Mouse (Mus musculus): ENCODE measurements around the gene Sox5. TPM values are rescaled to one million over a fixed set of nuclear protein-coding genes. Genes with fewer than 3 reads are reported as not detected.
A peak's percentile ranks its signal among the peaks of the same experiment; 100 is the strongest.

Sox5 gene
- polyA plus RNA-seq, 1 experiment from 2014 or later, result 54.7 TPM

DNA sequence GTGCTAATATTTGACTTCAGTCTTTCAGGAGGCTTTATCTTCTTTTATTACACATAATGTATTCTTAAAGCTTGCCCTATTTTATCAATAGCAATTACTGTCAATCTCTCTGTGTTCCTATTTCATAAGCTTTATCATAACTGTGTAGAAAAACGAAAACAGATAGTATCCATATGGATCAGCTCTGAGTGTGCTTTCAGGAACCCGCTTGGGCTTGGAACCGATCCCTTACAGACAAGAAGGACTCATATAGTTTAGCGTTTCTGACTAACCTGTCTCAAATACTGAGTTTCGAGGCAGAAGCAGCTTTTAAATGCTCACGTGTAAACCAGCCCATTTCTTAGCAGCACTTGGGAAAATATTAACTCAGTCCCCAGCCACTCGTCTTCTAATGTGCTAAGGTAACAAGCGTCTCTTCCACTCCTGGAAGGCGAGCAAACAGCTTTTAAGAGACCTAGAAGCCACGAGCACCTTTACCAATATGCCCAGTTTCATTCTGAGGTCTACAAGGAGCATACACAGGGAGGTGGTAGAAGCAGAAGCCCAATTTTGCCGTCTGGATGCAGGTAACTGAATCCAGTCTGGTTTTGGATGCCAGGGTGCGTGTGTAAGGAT, 706.3 kb downstream of the Sox5 start:
- Histone ChIP-seq H3K4me3 (ENCODE audit: low read depth, low read length) (no peak overlapping the region), H3K27ac (replicated peaks; ENCODE audit: low read depth, low read length) (no peak overlapping the region), H3K36me3 (ENCODE audit: control insufficient read depth, insufficient read depth, low read length) (no peaks in the 10 kb centered on the region), H3K27me3 (ENCODE audit: control insufficient read depth, insufficient read depth, low read length) (no peaks in the 10 kb centered on the region), H3K4me1 (ENCODE audit: control insufficient read depth, insufficient read depth, low read length) (0 out of 2 replicates have a peak, but pooled peaks cover 4% of the 10 kb centered on the region), H3K9me3 (ENCODE audit: control insufficient read depth, low read length) (no peaks in the 10 kb centered on the region), H3K4me2 (ENCODE audit: low read depth, severe bottlenecking) (no peak overlapping the region), H3K9ac (ENCODE audit: low read length) (no peak overlapping the region)
- 89% methylated on average over 12 of the region's 12 CpGs for WGBS
- DNase-seq (ENCODE audit: low spot score), result no peak
- ATAC-seq (ENCODE audit: insufficient number of reproducible peaks, low FRiP score, low TSS enrichment, low read depth), result no peak

DNA sequence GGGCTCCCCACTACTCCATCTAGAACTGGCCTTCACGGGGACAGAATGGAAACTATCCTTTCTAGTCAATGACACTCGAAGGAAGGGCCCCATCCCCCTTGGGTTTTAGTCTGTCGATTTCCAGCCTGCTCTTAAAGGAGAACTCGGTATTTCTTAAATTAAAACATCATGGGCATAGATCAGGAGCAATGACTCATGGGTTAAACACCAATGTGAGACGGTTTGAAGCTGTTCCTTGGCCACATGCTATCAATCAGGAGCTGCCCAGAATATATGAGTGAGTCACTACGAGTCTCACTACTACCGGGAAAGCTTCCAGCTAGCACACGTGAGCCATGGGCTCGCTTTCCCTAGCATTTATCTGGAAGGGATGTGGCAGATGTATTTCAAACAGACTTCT, 707.0 kb downstream of the Sox5 start:
- H3K4me3 ChIP-seq (ENCODE audit: low read depth, low read length), result no peak overlapping the region
- H3K27me3 ChIP-seq (ENCODE audit: control insufficient read depth, insufficient read depth, low read length), result no peaks in the 10 kb centered on the region
- no peak overlapping the region for H3K4me2 ChIP-seq (ENCODE audit: low read depth, severe bottlenecking)
- ATAC-seq (ENCODE audit: insufficient number of reproducible peaks, low FRiP score, low TSS enrichment, low read depth), result no peak
- no peaks in the 10 kb centered on the region for H3K36me3 ChIP-seq (ENCODE audit: control insufficient read depth, insufficient read depth, low read length)
- DNase-seq (ENCODE audit: low spot score), result no peak
- no peak overlapping the region for H3K9ac ChIP-seq (ENCODE audit: low read length)
- H3K27ac ChIP-seq (replicated peaks; ENCODE audit: low read depth, low read length), result no peak overlapping the region
- WGBS, result 28% methylated on average over 9 of the region's 9 CpGs
- H3K9me3 ChIP-seq (ENCODE audit: control insufficient read depth, low read length), result no peaks in the 10 kb centered on the region
- H3K4me1 ChIP-seq (ENCODE audit: control insufficient read depth, insufficient read depth, low read length), result 0 out of 2 replicates have a peak, but pooled peaks cover 4% of the 10 kb centered on the region

DNA sequence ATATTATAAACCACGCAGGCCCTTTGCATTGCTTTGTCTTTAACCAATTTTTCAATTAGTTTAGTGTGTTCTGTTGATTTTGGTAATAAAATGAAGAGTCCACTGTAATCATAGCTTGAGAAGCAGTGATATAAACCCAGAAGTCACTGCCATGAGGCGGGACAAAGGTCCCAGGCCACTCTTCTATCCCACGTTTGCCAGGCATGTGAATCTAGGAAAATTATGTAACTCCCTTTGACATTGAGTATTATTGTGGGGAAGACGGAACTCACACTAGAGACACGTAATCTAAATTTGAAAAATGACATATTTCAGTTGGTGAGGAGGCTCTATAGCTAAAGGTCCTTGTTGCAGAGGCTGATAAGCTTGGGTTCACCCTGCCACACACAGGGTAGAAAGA, 711.3 kb downstream of the Sox5 start:
- Histone ChIP-seq H3K4me1 (ENCODE audit: control insufficient read depth, insufficient read depth, low read length) (0 out of 2 replicates have a peak, but pooled peaks cover 4% of the 10 kb centered on the region), H3K4me3 (ENCODE audit: low read depth, low read length) (no peak overlapping the region), H3K9ac (ENCODE audit: low read length) (no peak overlapping the region), H3K27ac (replicated peaks; ENCODE audit: low read depth, low read length) (no peak overlapping the region), H3K27me3 (ENCODE audit: control insufficient read depth, insufficient read depth, low read length) (no peaks in the 10 kb centered on the region), H3K9me3 (ENCODE audit: control insufficient read depth, low read length) (no peaks in the 10 kb centered on the region), H3K36me3 (ENCODE audit: control insufficient read depth, insufficient read depth, low read length) (no peaks in the 10 kb centered on the region), H3K4me2 (ENCODE audit: low read depth, severe bottlenecking) (no peak overlapping the region)
- ATAC-seq (ENCODE audit: insufficient number of reproducible peaks, low FRiP score, low TSS enrichment, low read depth) (no peak), DNase-seq (ENCODE audit: low spot score) (no peak)
- WGBS, result 94% methylated on average over 5 of the region's 5 CpGs

DNA sequence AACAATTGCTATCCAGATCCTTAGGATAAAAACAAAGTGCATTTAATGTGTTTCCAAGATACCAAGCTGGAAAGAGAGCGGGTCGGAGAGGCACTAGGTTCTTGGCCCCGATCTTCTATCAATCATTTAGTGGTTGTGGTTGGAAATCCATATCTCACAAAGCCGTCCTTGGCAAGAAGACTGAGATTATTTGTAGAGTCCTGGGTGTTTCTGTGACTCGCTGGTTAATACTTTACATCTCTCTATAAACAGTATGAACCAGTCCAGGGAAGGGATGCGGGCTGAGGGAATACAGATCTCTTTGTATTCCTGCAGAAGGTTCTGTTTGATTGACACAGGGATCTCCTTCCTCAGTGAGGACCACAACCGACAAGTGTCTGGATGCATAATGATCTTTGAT, 714.3 kb downstream of the Sox5 start:
- WGBS, result 92% methylated on average over 7 of the region's 7 CpGs
- DNase-seq (ENCODE audit: low spot score) (no peak), ATAC-seq (ENCODE audit: insufficient number of reproducible peaks, low FRiP score, low TSS enrichment, low read depth) (no peak)
- Histone ChIP-seq H3K9me3 (ENCODE audit: control insufficient read depth, low read length) (no peaks in the 10 kb centered on the region), H3K4me2 (ENCODE audit: low read depth, severe bottlenecking) (no peak overlapping the region), H3K27me3 (ENCODE audit: control insufficient read depth, insufficient read depth, low read length) (no peaks in the 10 kb centered on the region), H3K36me3 (ENCODE audit: control insufficient read depth, insufficient read depth, low read length) (no peaks in the 10 kb centered on the region), H3K4me3 (ENCODE audit: low read depth, low read length) (no peak overlapping the region), H3K4me1 (ENCODE audit: control insufficient read depth, insufficient read depth, low read length) (no peaks in the 10 kb centered on the region), H3K9ac (ENCODE audit: low read length) (no peak overlapping the region), H3K27ac (replicated peaks; ENCODE audit: low read depth, low read length) (no peak overlapping the region)

DNA sequence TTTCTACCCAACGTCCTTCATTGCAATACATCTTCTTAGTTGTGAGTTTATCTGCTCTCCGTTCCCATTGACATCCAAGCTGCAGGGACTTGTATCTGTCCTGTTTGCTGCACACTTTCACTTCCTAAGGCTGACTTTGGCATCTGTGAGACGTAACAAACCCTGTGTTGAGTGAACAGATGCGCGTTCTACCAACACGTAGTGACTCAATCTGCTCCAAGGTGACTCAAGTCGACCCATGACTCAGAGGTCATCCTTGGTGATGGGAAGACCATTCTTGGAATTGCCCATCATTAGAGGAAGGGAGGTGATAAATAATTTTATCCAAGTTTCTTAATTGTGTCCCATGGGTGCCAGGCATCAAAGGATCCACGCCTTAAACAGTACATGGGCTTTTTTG, 719.3 kb downstream of the Sox5 start:
- ATAC-seq (ENCODE audit: insufficient number of reproducible peaks, low FRiP score, low TSS enrichment, low read depth) (no peak), DNase-seq (ENCODE audit: low spot score) (no peak)
- Histone ChIP-seq H3K9ac (ENCODE audit: low read length) (no peak overlapping the region), H3K4me1 (ENCODE audit: control insufficient read depth, insufficient read depth, low read length) (no peaks in the 10 kb centered on the region), H3K36me3 (ENCODE audit: control insufficient read depth, insufficient read depth, low read length) (no peaks in the 10 kb centered on the region), H3K27ac (replicated peaks; ENCODE audit: low read depth, low read length) (no peak overlapping the region), H3K27me3 (ENCODE audit: control insufficient read depth, insufficient read depth, low read length) (no peaks in the 10 kb centered on the region), H3K4me3 (ENCODE audit: low read depth, low read length) (no peak overlapping the region), H3K4me2 (ENCODE audit: low read depth, severe bottlenecking) (no peak overlapping the region), H3K9me3 (ENCODE audit: control insufficient read depth, low read length) (no peaks in the 10 kb centered on the region)
- WGBS, result 90% methylated on average over 8 of the region's 8 CpGs

DNA sequence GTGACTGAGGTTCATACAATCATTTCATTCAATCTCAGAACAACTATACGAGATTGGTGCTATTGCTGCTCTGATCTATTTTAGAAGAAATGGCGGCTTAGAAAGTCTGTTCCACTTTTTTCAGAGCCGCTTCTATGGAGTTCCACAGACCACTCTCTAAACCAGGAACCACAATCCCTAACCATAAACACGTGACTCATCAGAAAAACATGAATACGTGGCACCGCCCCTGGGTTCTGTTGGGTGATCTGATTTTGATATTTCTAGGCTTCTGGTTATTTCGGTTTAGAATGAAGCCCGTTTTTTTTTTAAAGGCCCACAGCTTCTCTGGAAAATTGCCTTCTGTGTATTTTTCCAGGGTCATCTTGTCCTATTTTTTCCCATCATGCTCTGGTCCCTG, 720.0 kb downstream of the Sox5 start:
- DNase-seq (ENCODE audit: low spot score), result no peak
- 96% methylated on average over 8 of the region's 8 CpGs for WGBS
- Histone ChIP-seq H3K4me1 (ENCODE audit: control insufficient read depth, insufficient read depth, low read length) (no peaks in the 10 kb centered on the region), H3K36me3 (ENCODE audit: control insufficient read depth, insufficient read depth, low read length) (no peaks in the 10 kb centered on the region), H3K4me3 (ENCODE audit: low read depth, low read length) (no peak overlapping the region), H3K27me3 (ENCODE audit: control insufficient read depth, insufficient read depth, low read length) (no peaks in the 10 kb centered on the region), H3K9ac (ENCODE audit: low read length) (no peak overlapping the region), H3K9me3 (ENCODE audit: control insufficient read depth, low read length) (no peaks in the 10 kb centered on the region), H3K4me2 (ENCODE audit: low read depth, severe bottlenecking) (no peak overlapping the region), H3K27ac (replicated peaks; ENCODE audit: low read depth, low read length) (no peak overlapping the region)
- ATAC-seq (ENCODE audit: insufficient number of reproducible peaks, low FRiP score, low TSS enrichment, low read depth), result no peak

DNA sequence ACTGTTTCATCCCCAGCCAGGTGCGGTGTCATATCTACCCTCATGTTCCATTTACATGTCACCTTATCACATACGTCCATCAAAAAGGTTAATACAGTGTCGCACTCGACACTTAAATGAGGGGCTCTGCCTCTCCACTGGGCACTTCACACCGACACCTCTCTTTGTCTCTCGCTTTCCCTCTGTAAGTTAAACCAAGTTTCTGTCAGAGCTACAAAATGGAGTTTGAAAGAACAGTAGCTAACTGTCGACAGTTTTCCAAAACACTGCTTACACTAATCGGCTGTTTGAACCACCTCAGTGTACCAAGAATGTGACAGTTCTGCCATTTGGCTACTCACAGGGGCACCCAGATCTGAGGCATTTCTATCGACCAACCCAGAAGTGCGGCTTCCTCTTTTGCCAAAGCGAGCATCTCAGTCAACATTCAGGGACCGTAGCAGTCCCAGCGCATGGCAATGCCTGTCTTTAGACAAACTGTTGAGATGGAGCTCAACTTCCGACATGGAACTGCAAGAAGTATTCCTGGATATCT, 724.6 kb downstream of the Sox5 start:
- no peak; the same call in 1 of the 2 replicates for ATAC-seq (ENCODE audit: insufficient number of reproducible peaks, low FRiP score, low TSS enrichment, low read depth)
- H3K9ac ChIP-seq (ENCODE audit: low read length), result no peak overlapping the region
- H3K36me3 ChIP-seq (ENCODE audit: control insufficient read depth, insufficient read depth, low read length), result no peaks in the 10 kb centered on the region
- H3K27me3 ChIP-seq (ENCODE audit: control insufficient read depth, insufficient read depth, low read length), result no peaks in the 10 kb centered on the region
- H3K9me3 ChIP-seq (ENCODE audit: control insufficient read depth, low read length), result no peaks in the 10 kb centered on the region
- 83% methylated on average over 14 of the region's 14 CpGs for WGBS
- H3K27ac ChIP-seq (replicated peaks; ENCODE audit: low read depth, low read length), result peak overlapping the region; percentile 85
- no peak overlapping the region for H3K4me2 ChIP-seq (ENCODE audit: low read depth, severe bottlenecking)
- no peak overlapping the region for H3K4me3 ChIP-seq (ENCODE audit: low read depth, low read length)
- no peak for DNase-seq (ENCODE audit: low spot score)
- H3K4me1 ChIP-seq (ENCODE audit: control insufficient read depth, insufficient read depth, low read length), result no peaks in the 10 kb centered on the region

DNA sequence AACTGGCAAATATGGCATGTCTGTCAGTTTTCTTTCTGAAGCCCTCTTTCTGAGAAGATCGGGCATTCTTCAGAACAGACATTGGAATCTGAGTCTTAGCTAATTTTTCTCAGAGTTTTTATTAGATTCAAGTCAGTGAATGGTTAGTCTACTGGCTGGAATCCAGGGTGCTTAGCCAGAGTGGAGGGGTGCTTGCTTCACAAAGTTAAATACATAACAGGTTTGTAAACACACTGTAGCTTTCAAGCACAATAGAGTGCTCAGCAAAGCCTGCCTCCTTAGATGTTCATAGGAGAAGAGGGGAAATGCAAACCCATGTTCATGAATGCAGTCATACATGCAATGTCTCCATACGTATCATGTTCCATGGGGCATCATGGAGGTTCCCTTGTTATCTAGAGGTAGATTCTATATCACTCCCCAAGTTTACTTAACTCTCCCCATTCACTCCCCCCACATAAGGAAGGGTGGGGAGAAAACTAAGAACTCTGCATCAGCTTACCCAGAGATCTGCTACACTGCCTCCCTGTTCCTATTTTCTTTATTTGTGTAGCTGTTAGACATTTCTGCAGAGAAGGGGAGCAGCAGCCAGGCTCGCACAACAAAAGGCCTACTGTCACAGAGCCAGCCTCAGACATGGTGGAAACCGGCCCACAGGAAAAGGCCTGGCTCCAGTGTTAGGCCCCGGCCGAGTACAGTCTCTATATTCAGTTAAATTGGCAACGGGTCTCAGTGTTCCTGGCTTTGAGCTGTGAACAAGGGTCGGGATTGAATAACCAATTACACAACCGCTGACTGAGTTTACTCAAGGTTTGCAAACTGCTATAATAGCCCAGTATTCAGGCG, 725.3 kb downstream of the Sox5 start:
- no peaks in the 10 kb centered on the region for H3K9me3 ChIP-seq (ENCODE audit: control insufficient read depth, low read length)
- no peak overlapping the region for H3K4me2 ChIP-seq (ENCODE audit: low read depth, severe bottlenecking)
- no peaks in the 10 kb centered on the region for H3K27me3 ChIP-seq (ENCODE audit: control insufficient read depth, insufficient read depth, low read length)
- DNase-seq (ENCODE audit: low spot score) (peak; percentile 51), ATAC-seq (ENCODE audit: insufficient number of reproducible peaks, low FRiP score, low TSS enrichment, low read depth) (peak; percentile 72)
- no peaks in the 10 kb centered on the region for H3K4me1 ChIP-seq (ENCODE audit: control insufficient read depth, insufficient read depth, low read length)
- no peaks in the 10 kb centered on the region for H3K36me3 ChIP-seq (ENCODE audit: control insufficient read depth, insufficient read depth, low read length)
- 74% methylated on average over 10 of the region's 10 CpGs for WGBS
- H3K4me3 ChIP-seq (ENCODE audit: low read depth, low read length), result no peak overlapping the region
- peak overlapping the region; percentile 85 for H3K27ac ChIP-seq (replicated peaks; ENCODE audit: low read depth, low read length)
- H3K9ac ChIP-seq (ENCODE audit: low read length), result no peak overlapping the region

Data from limb, embryonic 11.5 days (tissue).